Mouse (Mus musculus): Measurements from ENCODE around the gene Ap1s3.

DNA sequence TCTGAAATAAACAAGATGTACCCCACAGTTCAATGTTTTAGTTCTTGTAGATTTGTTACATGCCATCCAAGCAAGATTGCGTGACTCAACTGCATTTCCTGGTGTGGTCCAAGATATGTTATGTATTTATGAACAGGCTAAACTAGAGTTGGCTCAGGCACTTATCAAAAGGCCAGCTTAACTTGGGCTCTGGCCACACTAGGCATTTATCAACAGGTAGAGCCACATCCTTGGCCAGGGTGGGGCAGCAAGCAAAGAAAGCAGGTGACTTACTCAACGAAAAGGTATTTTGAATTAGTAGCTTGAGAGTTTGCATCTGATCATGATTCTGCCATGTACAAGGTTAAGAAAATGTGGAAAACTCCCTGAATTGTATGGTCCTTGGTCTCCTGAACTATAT, 34.0 kb downstream of the Ap1s3 start:
- no peak for TF ChIP-seq CTCF (IDR thresholded peaks at IDR 0.05; ENCODE audit: low read depth)
- no peak for TF ChIP-seq EP300 (IDR thresholded peaks at IDR 0.05; ENCODE audit: low read depth)

All from liver, postnatal 0 days (tissue).